Mouse (Mus musculus): ENCODE results near the gene 1700102P08Rik. TPM values are rescaled to one million over a fixed set of nuclear protein-coding genes. Genes with fewer than 3 reads are reported as not detected.

The 1700102P08Rik gene
- total and polyA plus RNA-seq, 3 experiments = 0.92 to 1.0 TPM; not detected in 1

DNA sequence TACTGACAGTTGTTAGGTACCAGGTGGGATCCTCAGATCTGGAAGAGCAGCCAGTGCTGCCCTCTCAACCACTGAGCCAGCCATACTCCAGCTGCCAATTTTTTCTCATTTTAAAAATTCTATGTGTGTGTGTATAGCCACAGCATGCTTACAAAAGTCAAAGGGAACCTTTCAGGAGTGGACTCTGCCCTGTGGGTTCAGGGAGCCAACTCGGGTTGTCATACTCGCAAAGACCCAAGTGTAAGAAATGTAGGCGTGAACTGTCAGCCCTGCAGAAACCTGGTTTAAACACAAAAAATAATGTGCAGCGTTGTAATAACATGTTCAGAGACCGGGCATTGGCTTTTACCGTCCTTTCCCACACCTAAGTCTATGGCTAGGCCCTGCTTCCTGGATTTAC, 1.6 kb downstream of the 1700102P08Rik start:
- no peaks in the 10 kb centered on the region for H3K79me2 ChIP-seq (ENCODE audit: control insufficient read depth, insufficient read depth, low read length, poor library complexity)
- no peaks in the 10 kb centered on the region for H3K36me3 ChIP-seq (ENCODE audit: control insufficient read depth in 1 of 2, insufficient read depth in 2 of 2, low read length in 2 of 2)
- H3K27me3 ChIP-seq (ENCODE audit: control insufficient read depth in 1 of 2, insufficient read depth in 2 of 2, low read length in 2 of 2) = no peaks in the 10 kb centered on the region
- no peak overlapping the region for H3K9ac ChIP-seq (ENCODE audit: control insufficient read depth, low read depth, low read length, poor library complexity, severe bottlenecking)
- no peak overlapping the region for H3K27ac ChIP-seq (ENCODE audit: control insufficient read depth, low read depth, low read length)
- no peak overlapping the region for H3K4me3 ChIP-seq (ENCODE audit: control insufficient read depth in 1 of 2, insufficient read depth in 1 of 2, low read depth in 2 of 2, low read length in 2 of 2)
- no peak for TF ChIP-seq MAX (IDR thresholded peaks at IDR 0.05; ENCODE audit: low read length)
- TF ChIP-seq MYC (IDR thresholded peaks at IDR 0.05; ENCODE audit: low read depth, low read length) = no peak
- TF ChIP-seq BHLHE40 (IDR thresholded peaks at IDR 0.05; ENCODE audit: borderline replicate concordance, low read depth, low read length) = no peak
- no peak for TF ChIP-seq GABPA (IDR thresholded peaks at IDR 0.05; ENCODE audit: low read depth, low read length)
- TF ChIP-seq MYB (IDR thresholded peaks at IDR 0.05; ENCODE audit: low read depth, low read length) = no peak
- no peak for TF ChIP-seq ETS1 (IDR thresholded peaks at IDR 0.05; ENCODE audit: low read depth, low read length)
- H3K9me3 ChIP-seq (replicated peaks; ENCODE audit: insufficient read depth, low read length) = no peaks in the 10 kb centered on the region
- DNase-seq (ENCODE audit: low read depth, low spot score) = no peak
- H3K4me1 ChIP-seq (ENCODE audit: control insufficient read depth in 1 of 2, insufficient read depth in 2 of 2, low read length in 2 of 2) = peaks cover 0 to 3% of the 10 kb centered on the region in 2 experiments; a peak in 2 of 4 replicates

DNA sequence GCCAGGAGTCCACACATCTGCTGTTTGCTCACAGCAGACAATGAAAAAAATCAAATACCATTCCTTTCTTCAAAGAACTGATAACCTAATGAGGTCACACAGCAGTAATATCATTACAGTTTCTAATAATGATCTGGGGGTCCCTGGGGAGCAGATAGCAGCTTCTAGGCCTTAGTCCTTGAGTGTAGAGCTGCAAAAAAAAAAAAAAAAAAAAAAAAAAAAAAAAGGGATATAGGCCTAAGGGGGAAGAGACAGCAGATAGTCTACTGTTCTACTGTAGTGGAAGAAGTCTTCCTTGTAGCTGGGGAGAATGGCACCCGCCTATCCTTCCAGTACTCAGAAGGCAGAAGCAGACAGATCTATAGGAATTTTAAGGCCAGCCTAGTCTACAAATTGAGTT, 2.8 kb downstream of the 1700102P08Rik start:
- Histone ChIP-seq H3K79me2 (ENCODE audit: control insufficient read depth, insufficient read depth, low read length, poor library complexity) (no peaks in the 10 kb centered on the region), H3K4me1 (ENCODE audit: control insufficient read depth in 1 of 2, insufficient read depth in 2 of 2, low read length in 2 of 2) (peaks cover 0 to 3% of the 10 kb centered on the region in 2 experiments; a peak in 2 of 4 replicates), H3K27me3 (ENCODE audit: control insufficient read depth in 1 of 2, insufficient read depth in 2 of 2, low read length in 2 of 2) (no peaks in the 10 kb centered on the region), H3K27ac (ENCODE audit: control insufficient read depth, low read depth, low read length) (no peak overlapping the region), H3K9ac (ENCODE audit: control insufficient read depth, low read depth, low read length, poor library complexity, severe bottlenecking) (no peak overlapping the region), H3K4me3 (ENCODE audit: control insufficient read depth in 1 of 2, insufficient read depth in 1 of 2, low read depth in 2 of 2, low read length in 2 of 2) (no peak overlapping the region), H3K9me3 (replicated peaks; ENCODE audit: insufficient read depth, low read length) (no peaks in the 10 kb centered on the region), H3K36me3 (ENCODE audit: control insufficient read depth in 1 of 2, insufficient read depth in 2 of 2, low read length in 2 of 2) (no peaks in the 10 kb centered on the region)
- TF ChIP-seq ZKSCAN1 (IDR thresholded peaks at IDR 0.05; ENCODE audit: low read depth, low read length) (no peak), ZNF384 (IDR thresholded peaks at IDR 0.05; ENCODE audit: low read depth, low read length) (peak; percentile 89), EP300 (IDR thresholded peaks at IDR 0.05; ENCODE audit: low read depth in 1 of 2, low read length in 2 of 2) (no peak)
- DNase-seq (ENCODE audit: low read depth, low spot score) = no peak

- no peaks in the 10 kb centered on the region for H3K27me3 ChIP-seq (ENCODE audit: control insufficient read depth in 1 of 2, insufficient read depth in 2 of 2, low read length in 2 of 2)
- no peak overlapping the region for H3K9ac ChIP-seq (ENCODE audit: control insufficient read depth, low read depth, low read length, poor library complexity, severe bottlenecking)
- no peak overlapping the region for H3K4me3 ChIP-seq (ENCODE audit: control insufficient read depth in 1 of 2, insufficient read depth in 1 of 2, low read depth in 2 of 2, low read length in 2 of 2)
- H3K79me2 ChIP-seq (ENCODE audit: control insufficient read depth, insufficient read depth, low read length, poor library complexity) = no peaks in the 10 kb centered on the region
- no peak for TF ChIP-seq HCFC1 (IDR thresholded peaks at IDR 0.05; ENCODE audit: low read depth, low read length)
- no peak for TF ChIP-seq RAD21 (IDR thresholded peaks at IDR 0.05; ENCODE audit: low read depth, low read length)
- no peak for TF ChIP-seq TAL1 (IDR thresholded peaks at IDR 0.05; ENCODE audit: low read length)
- TF ChIP-seq MYB (IDR thresholded peaks at IDR 0.05; ENCODE audit: low read depth, low read length) = no peak
- no peak for TF ChIP-seq ETS1 (IDR thresholded peaks at IDR 0.05; ENCODE audit: low read depth, low read length)
- TF ChIP-seq ZNF384 (IDR thresholded peaks at IDR 0.05; ENCODE audit: low read depth, low read length) = no peak
- TF ChIP-seq ZKSCAN1 (IDR thresholded peaks at IDR 0.05; ENCODE audit: low read depth, low read length) = no peak
- no peak for TF ChIP-seq POLR2AphosphoS5 (IDR thresholded peaks at IDR 0.05; ENCODE audit: borderline replicate concordance, low read depth, low read length)
- no peak for TF ChIP-seq MAZ (IDR thresholded peaks at IDR 0.05; ENCODE audit: low read depth, low read length)
- TF ChIP-seq SIN3A (IDR thresholded peaks at IDR 0.05; ENCODE audit: low read length) = no peak
- no peak for DNase-seq (ENCODE audit: low read depth, low spot score)
- no peak overlapping the region for H3K27ac ChIP-seq (ENCODE audit: control insufficient read depth, low read depth, low read length)
- H3K4me1 ChIP-seq (ENCODE audit: control insufficient read depth in 1 of 2, insufficient read depth in 2 of 2, low read length in 2 of 2) = peaks cover 0 to 6% of the 10 kb centered on the region in 2 experiments; a peak in 2 of 4 replicates
- H3K9me3 ChIP-seq (replicated peaks; ENCODE audit: insufficient read depth, low read length) = no peaks in the 10 kb centered on the region
- no peaks in the 10 kb centered on the region for H3K36me3 ChIP-seq (ENCODE audit: control insufficient read depth in 1 of 2, insufficient read depth in 2 of 2, low read length in 2 of 2)
Measured at GRCm38 (mm10) chr9:108398324-108398723, 5.7 kb downstream of the 1700102P08Rik start.
